Mouse (Mus musculus) ovary, adult 18-20 months (tissue): ENCODE results near the gene Cops6.
A peak's percentile ranks its signal among the peaks of the same experiment; 100 is the strongest.

ENCODE experiments used
- DNase-seq: peaks from one replicate; pipeline ENCODE4 v3.0.0; 2022; ENCODE audit warnings: low spot score, mixed read lengths

The Cops6 gene

GRCm38 (mm10) chr5:138187661-138188306 lies 26.9 kb downstream of the Cops6 start:
- peak; percentile 59 for DNase-seq

GRCm38 (mm10) chr5:138193771-138194727 lies 33.2 kb downstream of the Cops6 start, which contains the start of gene Mblac1:
TSS of gene Mblac1 (plus strand) at chr5:138194314.
- DNase-seq: peak; percentile 72

GRCm38 (mm10) chr5:138194755-138195345 lies 34.0 kb downstream of the Cops6 start:
- no peak for DNase-seq

DNA sequence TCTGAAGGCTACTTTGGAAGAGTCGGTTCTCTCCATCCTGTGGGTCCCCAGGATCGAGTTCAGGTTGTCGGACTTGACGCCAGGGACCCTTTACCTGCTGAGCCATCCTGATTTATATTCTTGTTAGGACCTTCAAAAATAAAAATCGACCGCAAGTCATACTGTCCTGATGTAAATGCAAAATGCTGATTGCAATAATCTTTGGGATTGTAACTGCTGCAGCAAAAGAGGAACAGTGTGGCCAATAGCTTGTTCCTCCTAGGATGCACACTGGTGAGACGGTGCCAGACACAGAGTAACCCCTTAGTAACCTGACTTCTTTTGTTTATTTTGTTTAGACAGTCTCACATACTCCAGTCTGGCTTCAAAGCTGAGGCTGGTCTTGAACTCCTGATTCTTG lies 34.6 kb downstream of the Cops6 start:
- no peak for DNase-seq

DNA sequence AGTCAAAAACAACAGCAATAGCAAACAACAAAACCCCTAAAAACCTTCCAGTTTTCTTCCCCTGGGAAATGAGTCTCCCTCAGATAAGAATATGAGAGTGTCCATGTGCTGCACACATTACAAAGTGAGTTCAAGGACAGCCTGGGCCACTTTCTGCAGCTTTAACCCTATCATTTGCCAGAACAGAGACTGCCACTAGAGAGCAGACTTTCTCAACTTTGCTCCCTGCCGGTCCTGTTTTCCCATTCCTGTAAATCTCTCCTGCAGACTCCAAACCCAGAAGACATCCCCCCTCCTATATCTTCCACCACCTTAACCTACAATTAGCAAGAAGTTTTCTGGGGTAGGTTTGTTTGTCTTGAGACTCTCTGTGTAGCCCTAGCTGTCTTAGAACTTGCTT lies 38.7 kb downstream of the Cops6 start:
- DNase-seq: no peak

GRCm38 (mm10) chr5:138202086-138202485 lies 41.2 kb downstream of the Cops6 start:
- no peak for DNase-seq

DNA sequence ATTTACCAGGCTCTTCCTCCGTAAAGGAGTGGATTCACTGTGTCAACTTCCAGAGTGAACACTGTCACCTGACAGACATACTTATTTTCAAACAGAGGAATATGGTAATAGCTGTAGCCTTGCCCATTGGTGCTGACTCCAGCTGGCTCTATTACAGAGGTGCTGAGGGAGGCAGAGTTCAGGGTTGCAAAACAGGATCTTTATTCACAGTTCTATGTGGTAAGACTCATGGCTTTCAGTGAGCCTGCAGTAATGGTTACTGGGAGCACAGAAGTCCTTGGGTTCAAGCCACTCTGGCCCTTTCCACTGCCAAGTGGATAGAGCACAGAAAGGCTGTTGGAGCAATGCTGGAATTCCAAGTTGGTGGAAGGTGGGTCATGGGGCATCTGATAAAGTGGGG lies 46.4 kb downstream of the Cops6 start:
- no peak for DNase-seq

DNA sequence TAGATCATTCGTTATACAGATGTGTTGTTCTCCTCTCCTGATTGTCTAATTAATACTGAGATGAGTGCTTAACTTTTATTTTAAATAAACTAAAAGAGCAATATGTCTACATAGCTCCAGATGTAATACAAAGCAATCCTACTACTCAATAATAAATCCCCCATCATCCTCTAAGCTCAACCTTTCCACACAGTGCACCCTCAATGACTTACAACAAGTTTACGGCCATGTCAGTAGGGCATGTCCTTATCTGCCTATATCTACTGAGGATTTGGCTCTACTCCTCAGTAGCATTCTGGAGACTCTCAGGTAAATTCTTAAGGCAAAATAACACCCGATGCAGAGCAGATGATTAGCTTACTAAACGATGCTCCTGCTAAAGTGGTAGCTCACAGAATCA lies 47.0 kb downstream of the Cops6 start:
- no peak for DNase-seq
